Mouse (Mus musculus): Measurements from ENCODE around the gene Etnk1.

DNA sequence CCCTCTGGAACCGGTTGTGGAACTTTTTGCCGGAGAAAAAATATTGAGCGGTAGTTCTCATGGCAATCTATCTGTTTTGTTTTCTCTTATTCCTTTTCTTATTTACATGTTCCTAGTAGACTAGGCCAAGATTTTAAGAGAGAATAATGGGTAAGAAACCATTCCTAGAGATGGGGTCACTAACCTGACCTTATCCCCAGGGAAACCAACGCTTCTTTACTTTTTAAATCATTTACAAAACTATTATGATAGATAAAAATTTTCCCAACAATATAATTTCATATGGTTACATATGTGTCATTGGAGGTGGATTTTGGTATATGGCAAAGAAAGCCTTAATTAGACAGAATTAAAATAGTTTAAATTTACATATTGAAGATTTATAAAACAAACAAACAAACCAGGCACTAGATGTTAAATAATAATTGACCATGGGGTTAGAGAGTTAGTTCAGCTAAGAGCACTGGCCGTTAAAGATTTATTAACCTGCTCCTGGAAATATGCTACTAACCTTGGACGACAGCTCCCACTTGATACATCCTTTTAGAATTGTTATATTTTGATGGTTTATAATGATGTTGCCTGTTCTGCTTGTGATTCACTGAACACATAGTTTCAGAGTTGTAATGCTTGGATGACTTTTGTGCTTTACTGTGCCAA lies 6.3 kb upstream of the Etnk1 start:
- TF ChIP-seq CTCF (conservative IDR thresholded peaks at IDR 0.05; ENCODE audit: insufficient read depth, insufficient read length, low read depth, low read length) (no peak), POLR2A (IDR thresholded peaks at IDR 0.05; ENCODE audit: low read depth, low read length) (no peak)
